Mouse (Mus musculus) stomach, embryonic 14.5 days (tissue): ENCODE measurements around the gene Keap1. TPM values are rescaled to one million over a fixed set of nuclear protein-coding genes. Genes with fewer than 3 reads are reported as not detected.
"Not testable (repeated sequence)": the region's sequence is repeated elsewhere in the genome, so short reads cannot be mapped to it uniquely, and the experiment has no call there.

Source experiments
- ATAC-seq: fragments of 200-750 bp; cut with Nextera tagmentation; 2 replicates; pipeline ENCODE4 v1.8.0; 2017; ENCODE audit warnings: low read depth, moderate TSS enrichment; ENCODE audit not compliant: insufficient number of reproducible peaks, insufficient read depth, low FRiP score
- H3K27ac ChIP-seq: fragments of 300-500 bp; sonication (generic); 2 replicates; pipeline ENCODE4 v1.5.1; 2014; ENCODE audit warnings: mild to moderate bottlenecking, low read length, moderate library complexity, mixed read lengths
- H3K27me3 ChIP-seq: fragments of 300-500 bp; sonication (generic); 2 replicates; pipeline ENCODE4 v1.6.1; 2014; ENCODE audit warnings: low read length, control low read depth, mixed read lengths; ENCODE audit not compliant: control insufficient read depth, insufficient read depth
- H3K36me3 ChIP-seq: fragments of 300-500 bp; sonication (generic); 2 replicates; pipeline ENCODE4 v1.6.1; 2014; ENCODE audit warnings: mild to moderate bottlenecking, control low read depth, low read length, moderate library complexity, mixed read lengths; ENCODE audit not compliant: control insufficient read depth, insufficient read depth
- H3K4me1 ChIP-seq: fragments of 300-500 bp; sonication (generic); 2 replicates; pipeline ENCODE4 v1.6.1; 2014; ENCODE audit warnings: low read length, control low read depth, mixed read lengths; ENCODE audit not compliant: control insufficient read depth, insufficient read depth
- H3K4me2 ChIP-seq: fragments of 300-500 bp; sonication (generic); replicated peaks from 2 replicates; pipeline ENCODE4 v1.6.1; 2014; ENCODE audit warnings: low read depth, low read length, control low read depth
- H3K4me3 ChIP-seq: fragments of 300-500 bp; sonication (generic); 2 replicates; pipeline ENCODE4 v1.5.1; 2014; ENCODE audit warnings: low read depth, low read length, control low read depth
- H3K9ac ChIP-seq: fragments of 300-500 bp; sonication (generic); replicated peaks from 2 replicates; pipeline ENCODE4 v1.6.1; 2014; ENCODE audit warnings: low read depth, mild to moderate bottlenecking, control low read depth, low read length, moderate library complexity, mixed read lengths
- H3K9me3 ChIP-seq: fragments of 300-500 bp; sonication (generic); 2 replicates; pipeline ENCODE4 v1.6.1; 2016; ENCODE audit warnings: low read depth, low read length, control low read depth; ENCODE audit not compliant: control insufficient read depth
- WGBS: fragments of 180-500 bp; shearing (Covaris S2); extraction: QIAGEN DNeasy Blood & Tissue Kit; methylation state at CpG from one replicate; pipeline ENCODE4 v1.1.7; 2014; 5-methylcytosine and 5-hydroxymethylcytosine counted together
- polyA plus RNA-seq: library from polyadenylated mRNA; unstranded; fragments of >200 nt; fragmentation: Nextera tagmentation; extraction: Ambion mirVana; gene quantifications from 2 replicates; pipeline ENCODE4 v1.2.1, GENCODE M21; 2014

The Keap1 gene
- polyA plus RNA-seq, 1 experiment from 2014 or later = 34.5 TPM

DNA sequence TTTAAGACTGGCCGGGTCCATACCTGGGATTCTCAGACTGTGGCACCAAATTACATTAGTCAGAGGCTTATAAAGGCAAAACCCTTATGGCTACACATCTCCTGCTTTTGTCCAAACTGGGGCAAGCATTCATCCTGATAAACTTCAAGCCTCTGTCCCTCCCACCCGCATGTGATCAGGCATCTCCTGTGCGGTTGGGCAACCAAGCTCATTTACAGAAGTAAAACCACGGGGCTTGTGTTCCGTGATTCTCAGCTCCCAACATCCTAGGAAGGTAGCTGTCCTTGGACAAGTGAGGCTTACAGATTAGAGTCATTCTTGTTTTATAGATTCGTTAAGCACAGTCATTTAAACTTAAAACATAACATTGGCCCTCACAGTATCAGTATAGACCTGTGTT is 32.3 kb downstream of the Keap1 start:
- no peak overlapping the region for H3K4me3 ChIP-seq
- H3K36me3 ChIP-seq = no peaks in the 10 kb centered on the region
- H3K4me1 ChIP-seq = peaks cover 3% of the 10 kb centered on the region; the same call in 1 of the 2 replicates
- 87% methylated on average over 6 of the region's 6 CpGs for WGBS
- no peak overlapping the region for H3K9ac ChIP-seq
- no peak overlapping the region for H3K4me2 ChIP-seq
- no peaks in the 10 kb centered on the region for H3K27me3 ChIP-seq
- H3K9me3 ChIP-seq = no peaks in the 10 kb centered on the region
- no peak overlapping the region for H3K27ac ChIP-seq
- ATAC-seq = no peak

DNA sequence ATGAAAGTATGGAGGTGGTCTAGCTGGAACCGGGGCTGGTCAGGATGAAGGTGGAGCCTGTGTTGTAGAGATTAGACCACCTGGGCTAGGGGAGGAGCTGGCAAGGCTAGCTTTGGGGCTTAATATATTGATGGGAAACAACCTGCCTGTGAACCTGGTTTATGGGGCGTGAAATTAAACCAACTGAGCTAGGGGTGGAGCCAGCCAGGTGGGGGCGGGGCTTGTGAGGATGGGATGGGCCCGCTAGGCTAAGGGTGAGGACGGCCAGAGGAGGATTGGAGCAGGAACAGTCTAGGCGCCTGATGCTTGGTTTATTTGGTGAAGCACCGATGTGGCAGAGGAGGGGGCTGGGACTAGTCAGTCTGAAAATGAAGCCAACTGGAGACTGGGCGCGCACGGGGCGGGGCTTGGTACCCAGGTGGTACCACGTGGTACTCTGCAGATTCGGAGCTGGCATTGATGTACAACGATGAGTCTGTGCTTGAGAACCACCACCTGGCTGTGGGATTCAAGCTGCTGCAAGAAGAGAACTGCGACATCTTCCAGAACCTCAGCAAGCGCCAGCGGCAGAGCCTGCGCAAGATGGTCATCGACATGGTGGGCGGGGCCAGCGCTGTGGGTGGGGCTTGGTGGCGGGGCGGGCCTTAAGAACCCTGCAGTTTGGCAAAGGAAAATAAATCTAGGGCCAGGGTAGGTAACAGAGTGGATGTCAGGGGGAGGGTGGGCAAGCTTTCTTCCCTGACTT is 34.5 kb downstream of the Keap1 start:
- 5% methylated on average over 23 of the region's 23 CpGs for WGBS

GRCm38 (mm10) chr9:21204156-21204527 is 35.0 kb downstream of the Keap1 start:
- no peaks in the 10 kb centered on the region for H3K9me3 ChIP-seq
- 32% methylated on average over 8 of the region's 8 CpGs for WGBS
- H3K4me2 ChIP-seq = peak overlapping the region; percentile 43
- no peaks in the 10 kb centered on the region for H3K27me3 ChIP-seq
- no peak overlapping the region for H3K4me3 ChIP-seq
- H3K36me3 ChIP-seq = no peaks in the 10 kb centered on the region
- no peak overlapping the region for H3K27ac ChIP-seq
- ATAC-seq = no peak
- peaks cover 3% of the 10 kb centered on the region; the same call in 1 of the 2 replicates for H3K4me1 ChIP-seq
- no peak overlapping the region for H3K9ac ChIP-seq

More for the DNA sequence above, 34.5 kb downstream of the Keap1 start:
- no peaks in the 10 kb centered on the region for H3K36me3 ChIP-seq
- no peaks in the 10 kb centered on the region for H3K27me3 ChIP-seq
- peak; percentile 64 for ATAC-seq
- H3K9me3 ChIP-seq = no peaks in the 10 kb centered on the region
- peak overlapping the region; percentile 28 for H3K4me3 ChIP-seq
- no peak overlapping the region for H3K27ac ChIP-seq
- peaks cover 3% of the 10 kb centered on the region; the same call in 1 of the 2 replicates for H3K4me1 ChIP-seq
- H3K9ac ChIP-seq = no peak overlapping the region
- peak overlapping the region; percentile 43 for H3K4me2 ChIP-seq

- Histone ChIP-seq H3K36me3 (no peaks in the 10 kb centered on the region), H3K4me3 (no peak overlapping the region), H3K27me3 (no peaks in the 10 kb centered on the region), H3K9ac (no peak overlapping the region), H3K4me2 (no peak overlapping the region), H3K4me1 (peaks cover 7% of the 10 kb centered on the region; the same call in 1 of the 2 replicates), H3K9me3 (no peaks in the 10 kb centered on the region), H3K27ac (no peak overlapping the region)
- WGBS = 82% methylated on average over 3 of the region's 3 CpGs
- no peak for ATAC-seq
Measured at GRCm38 (mm10) chr9:21198960-21199359, 40.2 kb downstream of the Keap1 start.

DNA sequence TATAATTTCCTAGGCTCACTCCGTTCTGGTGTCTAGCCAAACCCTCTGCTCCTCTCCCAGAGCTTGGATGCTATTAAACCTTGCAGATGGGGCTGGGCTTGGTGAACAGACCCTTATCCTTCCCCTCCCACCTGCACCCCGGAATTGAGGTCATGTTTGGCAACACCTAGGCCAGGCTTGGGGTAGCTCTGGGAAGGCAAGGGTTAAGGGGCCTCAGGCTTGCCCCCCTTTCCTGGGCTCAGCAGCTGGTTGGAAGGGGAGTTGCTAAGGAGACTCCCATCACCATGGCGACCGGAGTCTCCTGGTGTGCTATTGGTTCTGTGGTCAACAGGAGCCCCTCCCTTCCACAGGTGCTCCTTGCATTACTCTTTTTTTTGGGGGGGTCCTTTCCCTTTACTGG is 41.2 kb downstream of the Keap1 start:
- Histone ChIP-seq H3K4me3 (no peak overlapping the region), H3K36me3 (no peaks in the 10 kb centered on the region), H3K4me2 (no peak overlapping the region), H3K27me3 (no peaks in the 10 kb centered on the region), H3K9me3 (no peaks in the 10 kb centered on the region), H3K4me1 (peaks cover 7% of the 10 kb centered on the region; the same call in 1 of the 2 replicates), H3K27ac (no peak overlapping the region), H3K9ac (no peak overlapping the region)
- 25% methylated on average over 4 of the region's 4 CpGs for WGBS
- no peak for ATAC-seq

GRCm38 (mm10) chr9:21196521-21197433 is 42.4 kb downstream of the Keap1 start:
- ATAC-seq = peak; percentile 56; the same call in 1 of the 2 replicates
- WGBS = 28% methylated on average over 18 of the region's 19 CpGs

GRCm38 (mm10) chr9:21195736-21196505 is 43.2 kb downstream of the Keap1 start:
- WGBS = 56% methylated on average over 7 of the region's 7 CpGs
- H3K4me3 ChIP-seq, H3K4me2 ChIP-seq, H3K27ac ChIP-seq, ATAC-seq, H3K9me3 ChIP-seq, H3K9ac ChIP-seq, H3K36me3 ChIP-seq, H3K27me3 ChIP-seq, H3K4me1 ChIP-seq: not testable (repeated sequence)

More at GRCm38 (mm10) chr9:21196521-21197433, 42.4 kb downstream of the Keap1 start:
- no peaks in the 10 kb centered on the region for H3K27me3 ChIP-seq
- H3K9ac ChIP-seq = no peak overlapping the region
- H3K9me3 ChIP-seq = no peaks in the 10 kb centered on the region
- peaks cover 7% of the 10 kb centered on the region; the same call in 1 of the 2 replicates for H3K4me1 ChIP-seq
- H3K27ac ChIP-seq = no peak overlapping the region
- peak overlapping the region; percentile 46 for H3K4me2 ChIP-seq
- peak overlapping the region; percentile 25 for H3K4me3 ChIP-seq
- no peaks in the 10 kb centered on the region for H3K36me3 ChIP-seq
